Mouse (Mus musculus) gastrocnemius, adult 18-20 months (tissue): Measurements from ENCODE around the gene Timm13. TPM values are rescaled to one million over a fixed set of nuclear protein-coding genes. Genes with fewer than 3 reads are reported as not detected.

Experiments
- DNase-seq: peaks from one replicate; pipeline ENCODE4 v3.0.0; 2021; ENCODE audit warnings: low spot score
- total RNA-seq, 2 experiments: library from RNA; stranded (reverse); gene quantifications; 2 replicates each; pipeline ENCODE4 v1.2.3; 2021

The Timm13 gene
- total RNA-seq, 2 experiments from 2014 or later = 109 to 127 TPM

DNA sequence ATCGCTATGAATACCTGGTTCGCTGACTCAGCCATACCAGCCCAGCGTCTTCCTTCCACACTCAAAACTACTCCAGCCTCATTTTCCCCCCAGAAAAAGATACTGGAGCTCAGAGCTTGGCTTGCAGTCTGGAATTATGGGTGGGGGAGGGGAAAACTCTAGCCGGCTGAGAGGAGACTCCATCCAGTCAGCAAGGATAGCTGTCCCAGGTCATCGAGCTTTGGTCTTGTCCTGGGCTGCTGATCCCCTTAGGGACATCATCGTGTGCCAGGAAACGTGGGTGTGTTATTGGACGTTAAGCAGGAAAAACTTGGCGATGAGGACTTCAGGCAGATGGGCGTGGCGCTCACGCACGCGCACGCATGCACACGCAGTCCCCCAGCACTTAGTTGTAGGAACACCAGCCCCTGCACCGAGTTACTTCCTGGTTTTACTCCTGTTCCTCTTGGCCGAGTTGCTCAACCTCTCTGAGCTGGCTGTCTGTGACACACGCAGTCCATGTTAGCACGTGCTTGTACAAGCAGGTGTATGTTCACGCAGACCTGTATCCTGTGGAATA lies 32.7 kb upstream of the Timm13 start:
- DNase-seq = peak; percentile 48

GRCm38 (mm10) chr10:80932700-80933420 lies 32.1 kb upstream of the Timm13 start:
- DNase-seq = peak; percentile 28

- DNase-seq = peak; percentile 44
These were observed 31.4 kb upstream of the Timm13 start for GRCm38 (mm10) chr10:80932206-80932605.

- DNase-seq = peak; percentile 30
These were observed 30.9 kb upstream of the Timm13 start for GRCm38 (mm10) chr10:80931695-80932094.

GRCm38 (mm10) chr10:80931153-80931671 lies 30.4 kb upstream of the Timm13 start:
- DNase-seq = peak; percentile 81

GRCm38 (mm10) chr10:80930361-80931152 lies 29.8 kb upstream of the Timm13 start:
- DNase-seq = peak; percentile 47

- DNase-seq = peak; percentile 98
These were observed 28.8 kb upstream of the Timm13 start, which contains the start of gene Gadd45b for GRCm38 (mm10) chr10:80929299-80930226. TSS of gene Gadd45b (plus strand) at chr10:80930073.

GRCm38 (mm10) chr10:80928586-80929298 lies 28.0 kb upstream of the Timm13 start:
- DNase-seq = peak; percentile 92

DNA sequence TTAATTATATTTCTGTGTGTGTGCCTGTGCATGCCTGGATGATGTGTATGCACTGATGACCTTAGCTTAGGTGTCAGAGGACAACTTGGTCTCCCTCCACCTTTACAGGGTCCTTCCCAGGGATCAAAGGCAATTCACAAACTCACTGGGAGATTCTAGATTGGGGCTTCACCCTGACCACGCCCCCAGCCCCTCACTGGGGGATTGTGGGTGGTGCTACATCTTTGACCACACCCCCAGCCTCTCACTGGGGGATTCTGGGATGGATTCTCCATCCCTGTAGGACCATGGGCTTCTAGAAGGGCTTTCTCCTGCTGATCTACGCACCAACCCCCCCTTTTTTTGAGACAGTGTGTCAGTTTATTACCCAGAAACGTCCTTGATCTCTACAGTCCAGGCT lies 24.7 kb upstream of the Timm13 start:
- DNase-seq = no peak

DNA sequence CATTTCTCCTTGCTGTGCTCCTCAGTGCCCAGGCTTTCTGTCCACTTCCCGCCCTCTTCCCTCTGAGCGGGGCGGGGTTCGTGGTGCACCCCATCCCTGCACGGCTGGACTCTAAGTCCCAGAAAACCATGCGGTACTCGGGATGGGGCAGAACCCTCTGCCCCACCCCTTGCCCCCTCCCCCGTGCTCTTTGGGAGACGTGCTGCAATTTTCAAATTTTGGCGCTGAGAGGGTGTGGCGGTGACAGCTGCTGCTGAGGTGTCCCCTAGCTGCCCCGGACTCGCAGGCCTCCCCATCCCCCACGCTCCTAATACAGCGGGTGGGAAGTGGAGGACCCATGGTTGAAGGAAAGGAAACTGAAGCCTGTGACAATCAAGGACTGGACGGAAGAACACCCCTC lies 21.2 kb upstream of the Timm13 start:
- DNase-seq = no peak

- peak; percentile 67 for DNase-seq
These were observed 17.1 kb upstream of the Timm13 start, which contains the start of gene Lmnb2 for GRCm38 (mm10) chr10:80917779-80918434. TSS of gene Lmnb2 (minus strand) at chr10:80918245.

GRCm38 (mm10) chr10:80917336-80917778 lies 16.6 kb upstream of the Timm13 start:
- no peak for DNase-seq

- no peak for DNase-seq
These were observed 15.0 kb upstream of the Timm13 start for GRCm38 (mm10) chr10:80915736-80916135.

GRCm38 (mm10) chr10:80915260-80915659 lies 14.5 kb upstream of the Timm13 start:
- DNase-seq = no peak

GRCm38 (mm10) chr10:80914253-80914656 lies 13.5 kb upstream of the Timm13 start:
- peak; percentile 59 for DNase-seq

DNA sequence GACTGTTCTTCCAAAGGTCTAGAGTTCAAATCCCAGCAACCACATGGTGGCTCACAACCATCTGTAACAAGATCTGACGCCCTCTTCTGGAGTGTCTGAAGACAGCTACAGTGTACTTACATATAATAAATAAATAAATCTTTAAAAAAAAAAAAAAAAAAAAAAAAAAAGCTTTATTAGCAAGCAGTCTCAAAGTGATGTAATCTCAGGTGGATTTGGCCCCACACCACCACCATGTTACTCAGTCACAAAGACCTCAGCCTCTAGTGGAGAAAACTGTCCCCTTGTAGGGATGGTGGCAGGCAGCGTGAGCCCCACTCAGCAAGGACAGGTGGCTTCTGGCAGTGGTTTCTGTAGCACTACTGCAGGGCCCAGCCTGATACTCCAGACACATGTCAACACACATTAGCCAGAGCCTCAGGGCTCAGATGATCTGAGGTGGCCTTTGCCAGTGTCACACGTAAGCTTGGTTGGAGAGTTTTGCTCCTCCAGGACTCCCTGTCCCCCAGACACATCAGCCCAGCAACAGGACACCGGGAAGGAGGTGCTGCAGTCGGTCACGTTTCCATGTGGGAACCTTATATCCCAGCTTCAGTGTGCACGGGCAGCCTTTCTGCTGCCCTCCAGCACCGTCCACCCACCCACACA lies 12.7 kb upstream of the Timm13 start:
- peak; percentile 59 for DNase-seq

GRCm38 (mm10) chr10:80911891-80912290 lies 11.1 kb upstream of the Timm13 start:
- DNase-seq = no peak

DNA sequence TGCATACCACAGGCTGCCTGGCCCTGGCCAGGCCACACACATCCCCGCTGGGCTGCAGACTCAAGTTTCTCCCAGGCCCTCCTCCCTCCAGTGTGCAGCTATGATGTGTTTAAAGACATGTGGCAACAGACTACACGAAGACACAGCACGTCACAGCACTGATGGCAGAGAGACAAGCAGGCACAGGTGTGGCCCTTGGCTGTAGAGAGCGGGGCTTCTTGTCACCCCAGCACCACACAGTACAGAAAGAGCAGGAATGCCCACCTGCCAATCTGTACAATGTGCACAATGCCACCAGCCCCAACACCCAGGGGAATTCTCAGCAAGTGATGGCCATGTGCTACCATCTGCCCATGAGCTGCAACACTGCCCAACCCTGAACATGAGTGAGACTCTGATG lies 10.6 kb upstream of the Timm13 start:
- DNase-seq = no peak
